Mouse (Mus musculus) forebrain, embryonic 13.5 days (tissue): Measurements from ENCODE around the gene Gmeb1. TPM values are rescaled to one million over a fixed set of nuclear protein-coding genes. Genes with fewer than 3 reads are reported as not detected.
A peak's percentile ranks its signal among the peaks of the same experiment; 100 is the strongest.

Source experiments
- ATAC-seq: fragments of 200-750 bp; cut with Nextera tagmentation; 2 replicates; pipeline ENCODE4 v1.8.0; 2017
- H3K27ac ChIP-seq: fragments of 300-500 bp; sonication (generic); 2 replicates; pipeline ENCODE4 v1.5.1; 2015; ENCODE audit warnings: inconsistent platforms, mild to moderate bottlenecking, moderate library complexity
- H3K27me3 ChIP-seq: fragments of 300-500 bp; sonication (generic); 2 replicates; pipeline ENCODE4 v1.6.1; 2015; ENCODE audit warnings: mild to moderate bottlenecking, inconsistent platforms
- H3K36me3 ChIP-seq: fragments of 300-500 bp; sonication (generic); 2 replicates; pipeline ENCODE4 v1.6.1; 2015; ENCODE audit warnings: mild to moderate bottlenecking, inconsistent platforms; ENCODE audit not compliant: poor library complexity, severe bottlenecking
- H3K4me1 ChIP-seq: fragments of 300-500 bp; sonication (generic); 2 replicates; pipeline ENCODE4 v1.6.1; 2015; ENCODE audit warnings: inconsistent platforms
- H3K4me2 ChIP-seq: fragments of 300-500 bp; sonication (generic); 2 replicates; pipeline ENCODE4 v1.6.1; 2015; ENCODE audit warnings: inconsistent platforms, mild to moderate bottlenecking, moderate library complexity
- H3K4me3 ChIP-seq: fragments of 300-500 bp; sonication (generic); 2 replicates; pipeline ENCODE4 v1.5.1; 2015; ENCODE audit warnings: mild to moderate bottlenecking, inconsistent platforms
- H3K9ac ChIP-seq: fragments of 300-500 bp; sonication (generic); 2 replicates; pipeline ENCODE4 v1.6.1; 2015; ENCODE audit warnings: mild to moderate bottlenecking, inconsistent platforms
- H3K9me3 ChIP-seq: fragments of 300-500 bp; sonication (generic); replicated peaks from 2 replicates; pipeline ENCODE4 v1.6.1; 2016; ENCODE audit warnings: inconsistent platforms
- WGBS: fragments of 180-500 bp; shearing (Covaris S2); methylation state at CpG from one replicate; pipeline ENCODE4 v1.1.7; 2015; 5-methylcytosine and 5-hydroxymethylcytosine counted together
- polyA plus RNA-seq: library from polyadenylated mRNA; unstranded; fragments of >200 nt; fragmentation: Nextera tagmentation; extraction: Ambion mirVana; gene quantifications from 2 replicates; pipeline ENCODE4 v1.2.1, GENCODE M21; 2015

The Gmeb1 gene
- polyA plus RNA-seq, 1 experiment from 2014 or later = 50.0 TPM

GRCm38 (mm10) chr4:132268871-132269739 is 7.7 kb upstream of the Gmeb1 start:
- H3K4me1 ChIP-seq = peaks cover 14% of the 10 kb centered on the region
- no peaks in the 10 kb centered on the region for H3K36me3 ChIP-seq
- H3K9ac ChIP-seq = no peak overlapping the region
- WGBS = 12% methylated on average over 6 of the region's 6 CpGs
- H3K4me2 ChIP-seq = peak overlapping the region; percentile 53; the same call in 1 of the 2 replicates
- no peak overlapping the region for H3K4me3 ChIP-seq
- H3K27me3 ChIP-seq = no peaks in the 10 kb centered on the region
- ATAC-seq = no peak; the same call in 1 of the 2 replicates
- peak overlapping the region; percentile 91 for H3K27ac ChIP-seq
- no peaks in the 10 kb centered on the region for H3K9me3 ChIP-seq

- Histone ChIP-seq H3K27ac (no peak overlapping the region), H3K9me3 (no peaks in the 10 kb centered on the region), H3K4me3 (no peak overlapping the region), H3K4me1 (peaks cover 8% of the 10 kb centered on the region), H3K36me3 (no peaks in the 10 kb centered on the region), H3K9ac (no peak overlapping the region), H3K4me2 (no peak overlapping the region), H3K27me3 (no peaks in the 10 kb centered on the region)
- ATAC-seq = no peak
- 81% methylated on average over 3 of the region's 3 CpGs for WGBS
Measured at GRCm38 (mm10) chr4:132266835-132267349, 5.5 kb upstream of the Gmeb1 start.

- peaks cover 23% of the 10 kb centered on the region for H3K4me1 ChIP-seq
- H3K9me3 ChIP-seq = no peaks in the 10 kb centered on the region
- H3K9ac ChIP-seq = no peak overlapping the region
- H3K4me2 ChIP-seq = no peak overlapping the region
- no peak overlapping the region for H3K27ac ChIP-seq
- no peak for ATAC-seq
- no peaks in the 10 kb centered on the region for H3K27me3 ChIP-seq
- no peak overlapping the region for H3K4me3 ChIP-seq
- H3K36me3 ChIP-seq = no peaks in the 10 kb centered on the region
- WGBS = 97% methylated on average over 7 of the region's 7 CpGs
Measured at GRCm38 (mm10) chr4:132263313-132263712, 1.9 kb upstream of the Gmeb1 start.

GRCm38 (mm10) chr4:132262358-132262616 is 885 bp upstream of the Gmeb1 start:
- Histone ChIP-seq H3K4me1 (peaks cover 23% of the 10 kb centered on the region), H3K9ac (no peak overlapping the region), H3K27me3 (no peaks in the 10 kb centered on the region), H3K27ac (no peak overlapping the region), H3K9me3 (no peaks in the 10 kb centered on the region), H3K36me3 (no peaks in the 10 kb centered on the region), H3K4me3 (peak overlapping the region; percentile 86; the same call in 1 of the 2 replicates), H3K4me2 (peak overlapping the region; percentile 59; the same call in 1 of the 2 replicates)
- no peak for ATAC-seq
- WGBS = 84% methylated on average over 5 of the region's 5 CpGs

GRCm38 (mm10) chr4:132260404-132261379 is 710 bp downstream of the Gmeb1 start:
- 3% methylated on average over 34 of the region's 64 CpGs for WGBS
- H3K27ac ChIP-seq = peak overlapping the region; percentile 90
- H3K27me3 ChIP-seq = no peaks in the 10 kb centered on the region
- no peaks in the 10 kb centered on the region for H3K36me3 ChIP-seq
- peak overlapping the region; percentile 93 for H3K9ac ChIP-seq
- peaks cover 23% of the 10 kb centered on the region for H3K4me1 ChIP-seq
- H3K4me3 ChIP-seq = peak overlapping the region; percentile 86
- peak; percentile 68 for ATAC-seq
- no peaks in the 10 kb centered on the region for H3K9me3 ChIP-seq
- peak overlapping the region; percentile 87 for H3K4me2 ChIP-seq

- WGBS = 94% methylated on average over 4 of the region's 4 CpGs
- H3K4me2 ChIP-seq = peak overlapping the region; percentile 87; the same call in 1 of the 2 replicates
- 0 out of 2 replicates have a peak overlapping the region, but pooled peaks have one; percentile 4 for H3K4me3 ChIP-seq
- no peaks in the 10 kb centered on the region for H3K9me3 ChIP-seq
- ATAC-seq = no peak
- no peaks in the 10 kb centered on the region for H3K36me3 ChIP-seq
- H3K27me3 ChIP-seq = no peaks in the 10 kb centered on the region
- H3K9ac ChIP-seq = 0 out of 2 replicates have a peak overlapping the region, but pooled peaks have one; percentile 50
- H3K27ac ChIP-seq = no peak overlapping the region
- peaks cover 23% of the 10 kb centered on the region for H3K4me1 ChIP-seq
Measured at GRCm38 (mm10) chr4:132259248-132259647, 2.2 kb downstream of the Gmeb1 start.

GRCm38 (mm10) chr4:132256384-132256783 is 5.0 kb downstream of the Gmeb1 start:
- Histone ChIP-seq H3K27ac (no peak overlapping the region), H3K4me2 (no peak overlapping the region), H3K9me3 (no peaks in the 10 kb centered on the region), H3K4me1 (peaks cover 17% of the 10 kb centered on the region), H3K36me3 (peaks cover 4% of the 10 kb centered on the region), H3K9ac (no peak overlapping the region), H3K4me3 (no peak overlapping the region), H3K27me3 (no peaks in the 10 kb centered on the region)
- 94% methylated on average over 3 of the region's 3 CpGs for WGBS
- no peak for ATAC-seq

GRCm38 (mm10) chr4:132254986-132255385 is 6.4 kb downstream of the Gmeb1 start:
- no peak for ATAC-seq
- Histone ChIP-seq H3K4me2 (no peak overlapping the region), H3K4me3 (no peak overlapping the region), H3K27me3 (no peaks in the 10 kb centered on the region), H3K4me1 (peaks cover 11% of the 10 kb centered on the region), H3K36me3 (peaks cover 18% of the 10 kb centered on the region), H3K9me3 (no peaks in the 10 kb centered on the region), H3K9ac (no peak overlapping the region), H3K27ac (no peak overlapping the region)
- 78% methylated on average over 3 of the region's 3 CpGs for WGBS

GRCm38 (mm10) chr4:132253622-132254021 is 7.8 kb downstream of the Gmeb1 start:
- Histone ChIP-seq H3K4me2 (no peak overlapping the region), H3K27me3 (no peaks in the 10 kb centered on the region), H3K9ac (0 out of 2 replicates have a peak overlapping the region, but pooled peaks have one; percentile 13), H3K36me3 (peaks cover 30% of the 10 kb centered on the region), H3K9me3 (no peaks in the 10 kb centered on the region), H3K4me1 (no peaks in the 10 kb centered on the region), H3K27ac (no peak overlapping the region; the same call in 1 of the 2 replicates), H3K4me3 (no peak overlapping the region)
- WGBS = 73% methylated on average over 2 of the region's 2 CpGs
- no peak for ATAC-seq

GRCm38 (mm10) chr4:132253128-132253527 is 8.3 kb downstream of the Gmeb1 start:
- 86% methylated on average over 8 of the region's 8 CpGs for WGBS
- no peak overlapping the region for H3K4me2 ChIP-seq
- no peak overlapping the region for H3K4me3 ChIP-seq

GRCm38 (mm10) chr4:132251596-132251995 is 9.8 kb downstream of the Gmeb1 start:
- H3K27me3 ChIP-seq = no peaks in the 10 kb centered on the region
- no peak overlapping the region for H3K4me3 ChIP-seq
- WGBS = 98% methylated on average over 9 of the region's 9 CpGs
- no peaks in the 10 kb centered on the region for H3K4me1 ChIP-seq
- H3K9me3 ChIP-seq = no peaks in the 10 kb centered on the region
- H3K27ac ChIP-seq = no peak overlapping the region
- peaks cover 48% of the 10 kb centered on the region for H3K36me3 ChIP-seq
- no peak overlapping the region for H3K4me2 ChIP-seq
- no peak for ATAC-seq
- no peak overlapping the region for H3K9ac ChIP-seq

More at GRCm38 (mm10) chr4:132253128-132253527, 8.3 kb downstream of the Gmeb1 start:
- no peak overlapping the region; the same call in 1 of the 2 replicates for H3K27ac ChIP-seq
- no peaks in the 10 kb centered on the region for H3K4me1 ChIP-seq
- H3K9ac ChIP-seq = no peak overlapping the region
- peaks cover 35% of the 10 kb centered on the region for H3K36me3 ChIP-seq
- H3K9me3 ChIP-seq = no peaks in the 10 kb centered on the region
- ATAC-seq = no peak
- no peaks in the 10 kb centered on the region for H3K27me3 ChIP-seq
